Mouse (Mus musculus) liver, embryonic 11.5 days (tissue): ENCODE measurements around the gene Crtc1. TPM values are rescaled to one million over a fixed set of nuclear protein-coding genes. Genes with fewer than 3 reads are reported as not detected.

Source experiments
- ATAC-seq: fragments of 200-750 bp; cut with Nextera tagmentation; replicated peaks from 2 replicates; pipeline ENCODE4 v1.8.0; 2017; ENCODE audit warnings: moderate number of reproducible peaks, mild to moderate bottlenecking, moderate TSS enrichment, moderate library complexity; ENCODE audit not compliant: low FRiP score
- DNase-seq: peaks from one replicate; pipeline ENCODE4 v3.0.0-alpha.2; 2017; ENCODE audit warnings: low spot score
- H3K27ac ChIP-seq: fragments of 300-500 bp; sonication (generic); 2 replicates; pipeline ENCODE4 v1.5.1; 2014; ENCODE audit warnings: mild to moderate bottlenecking, low read depth, low read length, control low read depth
- H3K27me3 ChIP-seq: fragments of 300-500 bp; sonication (generic); replicated peaks from 2 replicates; pipeline ENCODE4 v1.6.1; 2014; ENCODE audit warnings: low read length, mixed read lengths; ENCODE audit not compliant: control insufficient read depth, insufficient read depth
- H3K36me3 ChIP-seq: fragments of 300-500 bp; sonication (generic); 2 replicates; pipeline ENCODE4 v1.6.1; 2014; ENCODE audit warnings: mild to moderate bottlenecking, low read length, moderate library complexity, mixed read lengths; ENCODE audit not compliant: control insufficient read depth, insufficient read depth
- H3K4me1 ChIP-seq: fragments of 300-500 bp; sonication (generic); replicated peaks from 2 replicates; pipeline ENCODE4 v1.6.1; 2014; ENCODE audit warnings: low read length, mixed read lengths; ENCODE audit not compliant: control insufficient read depth, insufficient read depth
- H3K4me2 ChIP-seq: fragments of 300-500 bp; sonication (generic); 2 replicates; pipeline ENCODE4 v1.6.1; 2014; ENCODE audit warnings: mild to moderate bottlenecking, control low read depth, moderate library complexity
- H3K4me3 ChIP-seq: fragments of 300-500 bp; sonication (generic); 2 replicates; pipeline ENCODE4 v1.5.1; 2014; ENCODE audit warnings: low read depth, low read length, control low read depth
- H3K9ac ChIP-seq: fragments of 300-500 bp; sonication (generic); 2 replicates; pipeline ENCODE4 v1.6.1; 2014; ENCODE audit warnings: low read depth, low read length, control low read depth
- H3K9me3 ChIP-seq: fragments of 300-500 bp; sonication (generic); 2 replicates; pipeline ENCODE4 v1.6.1; 2016; ENCODE audit warnings: low read length, inconsistent platforms, mixed read lengths; ENCODE audit not compliant: control insufficient read depth
- WGBS: fragments of 180-500 bp; shearing (Covaris S2); extraction: QIAGEN DNeasy Blood & Tissue Kit; methylation state at CpG from one replicate; pipeline ENCODE4 v1.1.7; 2014; 5-methylcytosine and 5-hydroxymethylcytosine counted together
- polyA plus RNA-seq: library from polyadenylated mRNA; unstranded; fragments of >200 nt; fragmentation: Nextera tagmentation; extraction: Ambion mirVana; gene quantifications from 2 replicates; pipeline ENCODE4 v1.2.1, GENCODE M21; 2014

Crtc1 gene
- polyA plus RNA-seq, 1 experiment from 2014 or later: 11.3 TPM

DNA sequence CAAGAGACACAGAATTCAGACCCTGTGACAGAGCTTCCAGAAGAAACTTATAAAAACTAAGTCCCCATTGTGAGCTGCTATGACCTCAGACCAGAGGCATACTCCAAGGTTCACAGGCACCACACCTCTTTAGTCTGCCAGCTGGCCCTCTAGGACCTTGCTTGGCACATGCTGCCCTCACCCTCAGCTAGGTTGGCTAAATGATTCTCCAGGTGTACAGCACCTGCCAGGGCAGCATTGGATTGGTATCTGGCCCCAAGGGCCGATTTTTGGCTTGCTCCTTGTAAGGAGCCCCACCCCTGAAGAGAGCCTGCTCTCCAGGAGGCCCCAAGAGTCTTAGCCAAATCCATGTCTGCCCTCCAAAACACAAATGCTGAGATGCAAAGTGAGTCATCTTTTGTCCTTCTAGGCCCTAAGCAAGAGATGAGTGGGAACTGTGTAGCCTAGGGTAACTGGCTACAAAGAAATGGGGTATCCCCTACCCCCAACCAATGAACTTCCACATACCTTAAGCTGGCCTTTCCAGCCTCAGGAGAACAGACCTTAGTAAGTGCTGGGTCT lies 91.4 kb downstream of the Crtc1 start:
- Histone ChIP-seq H3K4me3 (no peak overlapping the region), H3K9ac (no peak overlapping the region), H3K36me3 (peaks cover 19% of the 10 kb centered on the region), H3K4me2 (no peak overlapping the region), H3K27me3 (no peaks in the 10 kb centered on the region), H3K4me1 (peaks cover 64% of the 10 kb centered on the region), H3K27ac (no peak overlapping the region), H3K9me3 (no peaks in the 10 kb centered on the region)
- ATAC-seq: no peak
- DNase-seq: no peak
- 57% methylated on average over 1 of the region's 1 CpGs for WGBS

DNA sequence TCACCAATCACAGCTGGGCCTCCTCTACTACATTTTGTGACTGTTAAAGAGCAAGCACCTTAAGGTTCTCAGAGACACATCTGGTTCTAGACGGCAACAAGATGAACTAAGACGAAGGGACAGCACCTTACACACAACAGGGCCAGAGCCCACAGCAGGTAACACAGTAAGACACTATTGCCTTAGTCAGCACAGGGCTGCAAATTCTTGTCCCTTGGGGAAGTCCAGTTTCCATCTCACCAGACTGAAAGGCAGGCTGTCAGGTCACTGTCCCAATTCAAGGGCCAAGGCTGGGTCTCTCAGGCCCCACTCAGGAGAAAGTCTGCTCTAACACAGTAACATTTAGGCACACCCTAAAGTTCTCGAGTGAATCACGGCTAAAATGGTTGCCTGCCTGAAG lies 91.9 kb downstream of the Crtc1 start:
- 85% methylated on average over 4 of the region's 4 CpGs for WGBS
- Histone ChIP-seq H3K4me3 (no peak overlapping the region), H3K4me1 (peaks cover 64% of the 10 kb centered on the region), H3K27me3 (no peaks in the 10 kb centered on the region), H3K4me2 (no peak overlapping the region), H3K9me3 (no peaks in the 10 kb centered on the region), H3K36me3 (peaks cover 22% of the 10 kb centered on the region), H3K9ac (no peak overlapping the region), H3K27ac (no peak overlapping the region)
- DNase-seq: no peak
- ATAC-seq: no peak

DNA sequence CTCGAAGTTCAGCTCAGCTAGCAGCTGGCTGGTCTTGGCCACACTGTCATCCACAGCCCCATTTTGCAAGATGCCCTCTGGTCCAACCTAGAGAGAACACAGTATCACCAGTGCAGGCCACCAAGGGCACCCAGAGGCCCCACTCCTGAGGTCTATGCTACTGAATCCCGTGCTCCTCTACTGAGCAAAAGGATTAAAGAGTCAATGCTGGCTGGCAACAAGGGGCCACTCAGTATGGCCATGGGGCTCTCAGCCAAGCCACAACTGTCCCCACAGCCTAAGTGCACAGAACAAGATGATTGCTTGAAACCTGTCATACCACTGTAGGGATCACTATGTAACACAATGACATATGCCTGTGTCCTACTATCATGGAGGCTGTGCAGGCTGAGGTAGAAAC lies 95.1 kb downstream of the Crtc1 start:
- peaks cover 49% of the 10 kb centered on the region for H3K36me3 ChIP-seq
- H3K4me1 ChIP-seq: peaks cover 37% of the 10 kb centered on the region
- H3K4me2 ChIP-seq: no peak overlapping the region
- ATAC-seq: no peak
- no peak overlapping the region; the same call in 1 of the 2 replicates for H3K27ac ChIP-seq
- DNase-seq: no peak
- no peaks in the 10 kb centered on the region for H3K9me3 ChIP-seq
- no peak overlapping the region for H3K4me3 ChIP-seq
- no peaks in the 10 kb centered on the region for H3K27me3 ChIP-seq
- no peak overlapping the region for H3K9ac ChIP-seq
- 77% methylated on average over 2 of the region's 2 CpGs for WGBS

DNA sequence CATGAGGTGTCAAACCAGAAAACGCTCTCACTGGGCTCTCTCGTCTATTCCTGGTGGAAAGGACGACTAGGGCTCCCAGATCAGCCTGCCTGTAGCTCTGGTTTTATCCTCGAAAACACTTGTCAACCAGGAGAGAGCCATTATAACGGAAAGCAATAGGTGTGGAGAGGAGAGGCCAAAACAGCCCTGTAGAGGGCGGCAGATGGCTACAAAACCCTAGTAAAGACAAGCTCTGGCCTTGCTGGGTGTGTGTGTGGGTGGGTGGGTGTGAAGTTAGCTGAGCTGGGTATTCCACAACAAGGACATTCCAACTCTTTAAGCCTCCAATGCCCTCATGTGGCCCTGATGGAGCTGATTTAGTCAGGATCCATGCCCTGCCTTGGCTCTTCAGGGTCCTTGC lies 95.7 kb downstream of the Crtc1 start:
- H3K36me3 ChIP-seq: peaks cover 52% of the 10 kb centered on the region
- DNase-seq: no peak
- 71% methylated on average over 6 of the region's 6 CpGs for WGBS

DNA sequence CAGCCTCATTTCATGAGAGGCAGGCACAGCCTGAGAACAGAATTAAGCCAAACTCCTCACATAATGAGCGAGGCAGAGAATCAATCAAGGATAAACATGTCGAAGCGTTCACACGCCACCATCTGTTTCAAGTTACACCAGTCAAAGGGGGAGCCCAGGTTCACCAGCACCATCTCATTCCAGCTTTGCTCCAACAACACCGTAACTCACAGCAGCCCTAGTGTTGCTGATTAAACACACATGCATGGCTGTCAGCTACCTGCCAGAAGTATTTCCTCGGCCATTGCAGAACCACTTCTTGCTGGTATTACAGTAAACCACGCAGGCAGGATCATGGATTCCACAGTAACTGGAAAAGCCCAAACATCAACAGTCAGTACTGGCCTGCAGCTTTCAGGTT lies 96.3 kb downstream of the Crtc1 start:
- ATAC-seq: no peak

More for the DNA sequence above, 95.7 kb downstream of the Crtc1 start:
- H3K4me3 ChIP-seq: no peak overlapping the region
- ATAC-seq: no peak; the same call in 1 of the 2 replicates
- H3K9ac ChIP-seq: no peak overlapping the region
- H3K4me2 ChIP-seq: no peak overlapping the region
- peaks cover 31% of the 10 kb centered on the region for H3K4me1 ChIP-seq
- H3K9me3 ChIP-seq: no peaks in the 10 kb centered on the region
- no peak overlapping the region; the same call in 1 of the 2 replicates for H3K27ac ChIP-seq
- H3K27me3 ChIP-seq: no peaks in the 10 kb centered on the region

DNA sequence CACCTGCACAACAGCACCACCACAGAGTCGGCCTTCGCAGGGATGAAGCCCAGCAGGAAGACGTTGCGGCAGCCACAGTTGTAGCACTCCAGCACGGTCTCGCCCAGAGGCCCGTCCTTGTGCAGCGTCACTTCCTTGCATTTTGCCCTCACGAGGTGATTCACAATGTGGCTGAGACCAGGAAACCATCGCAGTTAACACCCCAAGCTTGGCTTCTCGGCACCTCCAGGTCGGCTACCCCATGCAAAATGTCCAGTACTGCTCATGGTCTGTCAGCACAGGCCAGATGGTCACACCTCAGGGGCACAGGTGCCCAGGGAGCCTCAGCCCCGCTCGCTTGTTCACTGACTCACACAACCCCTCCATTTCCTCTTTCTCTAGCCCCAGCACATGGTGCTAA lies 97.4 kb downstream of the Crtc1 start:
- Histone ChIP-seq H3K9me3 (no peaks in the 10 kb centered on the region), H3K36me3 (peaks cover 63% of the 10 kb centered on the region), H3K4me1 (peaks cover 19% of the 10 kb centered on the region), H3K4me3 (no peak overlapping the region), H3K27me3 (no peaks in the 10 kb centered on the region), H3K9ac (no peak overlapping the region), H3K4me2 (no peak overlapping the region), H3K27ac (no peak overlapping the region)
- WGBS: 87% methylated on average over 14 of the region's 14 CpGs
- ATAC-seq: no peak
- DNase-seq: no peak

More for the DNA sequence above, 96.3 kb downstream of the Crtc1 start:
- no peak overlapping the region for H3K27ac ChIP-seq
- no peak overlapping the region for H3K4me2 ChIP-seq
- DNase-seq: no peak
- no peak overlapping the region for H3K9ac ChIP-seq
- H3K9me3 ChIP-seq: no peaks in the 10 kb centered on the region
- peaks cover 55% of the 10 kb centered on the region for H3K36me3 ChIP-seq
- WGBS: 78% methylated on average over 7 of the region's 7 CpGs
- no peak overlapping the region for H3K4me3 ChIP-seq
- no peaks in the 10 kb centered on the region for H3K27me3 ChIP-seq
- H3K4me1 ChIP-seq: peaks cover 25% of the 10 kb centered on the region

DNA sequence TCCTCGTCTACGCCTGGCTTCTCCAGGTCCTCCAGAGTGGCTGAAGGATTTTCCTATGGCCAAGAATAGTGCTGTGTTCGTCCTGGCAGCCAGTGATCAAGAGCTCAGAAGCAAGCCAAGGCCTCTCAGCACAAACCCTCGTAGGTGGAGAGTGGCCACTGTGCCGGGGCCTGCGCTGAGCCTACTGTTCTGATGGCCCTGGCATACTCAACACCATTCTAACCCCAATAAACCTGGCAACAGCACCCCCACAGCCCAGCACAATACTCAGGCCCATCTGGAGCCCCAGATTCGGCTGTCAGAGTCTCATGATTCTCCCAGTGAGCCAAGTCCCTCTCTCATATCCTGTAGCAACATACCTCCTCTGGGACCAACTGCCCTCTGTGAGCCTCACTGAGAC lies 98.7 kb downstream of the Crtc1 start:
- Histone ChIP-seq H3K4me1 (peaks cover 11% of the 10 kb centered on the region), H3K27me3 (no peaks in the 10 kb centered on the region), H3K9me3 (no peaks in the 10 kb centered on the region), H3K4me3 (no peak overlapping the region), H3K36me3 (peaks cover 73% of the 10 kb centered on the region), H3K4me2 (no peak overlapping the region), H3K9ac (no peak overlapping the region), H3K27ac (no peak overlapping the region)
- 92% methylated on average over 7 of the region's 7 CpGs for WGBS
- ATAC-seq (no peak), DNase-seq (no peak)

DNA sequence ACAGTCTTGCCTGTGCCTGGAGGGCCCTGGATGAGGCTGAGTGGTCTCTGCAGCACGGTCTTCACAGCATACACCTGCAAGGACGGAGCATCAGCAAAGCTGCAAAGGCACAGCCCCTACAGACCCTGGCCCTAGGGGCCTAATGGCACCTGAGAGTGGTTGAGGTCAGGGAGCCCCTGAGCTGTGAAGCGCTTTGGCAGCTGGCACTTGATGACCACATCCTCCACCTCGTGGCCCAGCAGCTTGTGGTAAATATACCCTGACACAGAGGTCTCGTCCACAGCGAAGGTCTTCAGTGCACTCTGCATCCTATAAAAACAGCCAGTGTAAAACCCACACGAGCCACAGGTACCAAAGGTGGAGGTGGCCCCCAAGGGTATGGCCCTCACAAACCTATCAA lies 100.4 kb downstream of the Crtc1 start:
- Histone ChIP-seq H3K4me3 (no peak overlapping the region), H3K4me2 (no peak overlapping the region), H3K27me3 (no peaks in the 10 kb centered on the region), H3K36me3 (peaks cover 89% of the 10 kb centered on the region), H3K4me1 (no peaks in the 10 kb centered on the region; the same call in 1 of the 2 replicates), H3K9me3 (no peaks in the 10 kb centered on the region), H3K9ac (no peak overlapping the region), H3K27ac (no peak overlapping the region)
- 91% methylated on average over 7 of the region's 7 CpGs for WGBS
- ATAC-seq: no peak
- DNase-seq: no peak

DNA sequence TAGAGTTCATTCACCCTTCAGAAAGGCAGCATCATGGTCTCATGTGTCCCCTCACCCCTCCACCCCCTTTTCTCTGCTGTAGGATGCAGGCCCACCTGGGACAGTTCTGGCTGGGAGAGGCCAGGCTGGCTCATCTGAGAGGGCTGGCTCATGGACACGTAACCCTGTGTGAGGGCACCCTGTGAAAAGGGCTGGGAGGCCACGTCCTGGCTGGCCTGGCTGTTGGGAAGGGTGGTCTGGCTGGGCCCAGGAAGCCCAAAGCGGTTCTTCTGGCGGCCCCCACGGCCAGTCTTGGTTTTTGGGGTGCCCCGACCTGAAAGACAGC lies 106.5 kb downstream of the Crtc1 start:
- 94% methylated on average over 6 of the region's 6 CpGs for WGBS
- Histone ChIP-seq H3K36me3 (peaks cover 64% of the 10 kb centered on the region), H3K9ac (no peak overlapping the region), H3K4me1 (peaks cover 33% of the 10 kb centered on the region), H3K27ac (no peak overlapping the region), H3K9me3 (no peaks in the 10 kb centered on the region), H3K27me3 (no peaks in the 10 kb centered on the region; the same call in 1 of the 2 replicates), H3K4me2 (no peak overlapping the region), H3K4me3 (no peak overlapping the region)
- ATAC-seq (no peak), DNase-seq (no peak)
